In the genomic region with DNA sequence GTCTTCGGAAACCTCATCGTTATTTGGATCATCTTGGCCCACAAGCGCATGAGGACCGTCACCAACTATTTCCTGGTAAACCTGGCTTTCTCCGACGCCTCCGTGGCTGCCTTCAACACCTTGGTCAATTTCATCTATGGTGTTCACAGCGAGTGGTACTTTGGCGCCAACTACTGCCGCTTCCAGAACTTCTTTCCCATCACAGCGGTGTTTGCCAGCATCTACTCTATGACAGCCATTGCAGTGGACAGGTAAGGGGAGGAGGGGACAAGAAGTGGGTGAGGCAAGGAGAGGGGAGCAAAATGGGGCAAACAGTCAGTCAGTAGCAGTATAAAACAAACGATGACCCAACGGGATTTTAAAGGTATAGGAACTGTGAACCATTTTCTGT, we compare ENCODE assay signal across 8 mouse cellular contexts. TPM values are rescaled to one million over a fixed set of nuclear protein-coding genes. Genes with fewer than 3 reads are reported as not detected.
A peak's percentile ranks its signal among the peaks of the same experiment; 100 is the strongest.
DNase-seq lines count a peak whose midpoint lies in the region; ATAC-seq and TF ChIP-seq lines count a peak whose summit lies in the region.

No protein-coding gene starts in this region.

- no peaks in the 10 kb centered on the region for H3K27me3 ChIP-seq in neural tube, embryonic 11.5 days (ENCODE audit: control insufficient read depth, insufficient read depth, low read length)
- peaks cover 6% of the 10 kb centered on the region; the same call in 1 of the 2 replicates for H3K27me3 ChIP-seq in limb, embryonic 14.5 days (ENCODE audit: control insufficient read depth, insufficient read depth, low read length)
- no peaks in the 10 kb centered on the region for H3K27me3 ChIP-seq in stomach, embryonic 15.5 days (replicated peaks)

- no peak for TF ChIP-seq POLR2A in limb, embryonic 14.5 days (IDR thresholded peaks at IDR 0.05; ENCODE audit: borderline replicate concordance, extremely low read depth, insufficient read depth, insufficient read length)

- no peak overlapping the region for H3K9ac ChIP-seq in neural tube, embryonic 11.5 days (ENCODE audit: low read length)
- peak overlapping the region; percentile 55 for H3K9ac ChIP-seq in limb, embryonic 14.5 days (ENCODE audit: low read depth, low read length, severe bottlenecking)
- H3K9ac ChIP-seq in stomach, embryonic 15.5 days: no peak overlapping the region

- no peaks in the 10 kb centered on the region for H3K4me1 ChIP-seq in neural tube, embryonic 11.5 days (ENCODE audit: control insufficient read depth, insufficient read depth, low read length)
- no peaks in the 10 kb centered on the region for H3K4me1 ChIP-seq in limb, embryonic 14.5 days (ENCODE audit: control insufficient read depth, insufficient read depth, low read length)
- peaks cover 8% of the 10 kb centered on the region for H3K4me1 ChIP-seq in stomach, embryonic 15.5 days

- no peak overlapping the region for H3K27ac ChIP-seq in neural tube, embryonic 11.5 days (ENCODE audit: low read depth, low read length)
- no peak overlapping the region for H3K27ac ChIP-seq in limb, embryonic 14.5 days (replicated peaks; ENCODE audit: low read depth, low read length)
- H3K27ac ChIP-seq in stomach, embryonic 15.5 days: no peak overlapping the region

- peak overlapping the region; percentile 27 for H3K4me3 ChIP-seq in neural tube, embryonic 11.5 days (ENCODE audit: low read depth, low read length)
- H3K4me3 ChIP-seq in limb, embryonic 14.5 days (replicated peaks; ENCODE audit: low read length): peak overlapping the region; percentile 42
- H3K4me3 ChIP-seq in stomach, embryonic 15.5 days (replicated peaks): peak overlapping the region; percentile 43

- DNase-seq in frontal cortex, postnatal 25 days (ENCODE audit: low spot score in 2 of 2): no peak
- DNase-seq in neural tube, embryonic 11.5 days (ENCODE audit: low spot score): peak; percentile 14
- DNase-seq in neural tube, embryonic 10.5 days (ENCODE audit: extremely low spot score, low spot score): no peak
- no peak for DNase-seq in limb, embryonic 14.5 days (ENCODE audit: low spot score)
- no peak for DNase-seq in cerebellum, postnatal 4 days (ENCODE audit: low spot score in 2 of 2)

- H3K36me3 ChIP-seq in neural tube, embryonic 11.5 days (ENCODE audit: control insufficient read depth, insufficient read depth, low read length): no peaks in the 10 kb centered on the region
- no peaks in the 10 kb centered on the region for H3K36me3 ChIP-seq in limb, embryonic 14.5 days (ENCODE audit: control insufficient read depth, insufficient read depth, low read length)
- H3K36me3 ChIP-seq in stomach, embryonic 15.5 days: no peaks in the 10 kb centered on the region

- H3K4me2 ChIP-seq in neural tube, embryonic 11.5 days (ENCODE audit: low read depth): peak overlapping the region; percentile 92
- H3K4me2 ChIP-seq in limb, embryonic 14.5 days (replicated peaks; ENCODE audit: low read depth, low read length, severe bottlenecking): peak overlapping the region; percentile 80
- peak overlapping the region; percentile 91 for H3K4me2 ChIP-seq in stomach, embryonic 15.5 days

- peak; percentile 73 for ATAC-seq in frontal cortex, adult (ENCODE audit: low TSS enrichment)
- 0 out of 2 replicates have a peak, but pooled peaks have one; percentile 21 for ATAC-seq in neural tube, embryonic 11.5 days (ENCODE audit: insufficient read depth, low FRiP score, low TSS enrichment)
- no peak for ATAC-seq in limb, embryonic 14.5 days (ENCODE audit: low FRiP score, low read depth)
- no peak for ATAC-seq in stomach, embryonic 15.5 days (ENCODE audit: insufficient read depth, low FRiP score, low read depth)
- no peak for ATAC-seq in granulocyte monocyte progenitor cell, adult 5-6 weeks (replicated peaks; ENCODE audit: poor library complexity, severe bottlenecking)

- 13% methylated on average over 13 of the region's 13 CpGs for WGBS in neural tube, embryonic 11.5 days
- 9% methylated on average over 13 of the region's 13 CpGs for WGBS in limb, embryonic 14.5 days
- WGBS in stomach, embryonic 15.5 days: 7% methylated on average over 13 of the region's 13 CpGs

- H3K9me3 ChIP-seq in neural tube, embryonic 11.5 days (ENCODE audit: control insufficient read depth, low read length): no peaks in the 10 kb centered on the region
- H3K9me3 ChIP-seq in limb, embryonic 14.5 days (ENCODE audit: control insufficient read depth, low read length): no peaks in the 10 kb centered on the region
- H3K9me3 ChIP-seq in stomach, embryonic 15.5 days: no peaks in the 10 kb centered on the region

RNA-seq across cellular contexts. Expression of a gene that starts 0.7 kb away (rescaled TPM):
- 0.14 and 0.64 TPM in 2 replicates for polyA plus RNA-seq in neural tube, embryonic 11.5 days (2014; fragmentation: Nextera tagmentation; extraction: Ambion mirVana)
- polyA plus RNA-seq in limb, embryonic 14.5 days (2012; rRNA removed): 0.16 and 0.23 TPM in 2 replicates
- polyA plus RNA-seq in limb, embryonic 14.5 days (2014; fragmentation: Nextera tagmentation; extraction: Ambion mirVana): 0.18 and 0.34 TPM in 2 replicates
- 0.24 and 0.33 TPM in 2 replicates for polyA plus RNA-seq in stomach, embryonic 15.5 days (2015; fragmentation: Nextera tagmentation; extraction: Ambion mirVana)
- total RNA-seq in granulocyte monocyte progenitor cell, adult 5-6 weeks (2014; fragmentation: Nextera tagmentation): not detected in 2 replicates
- total RNA-seq in granulocyte monocyte progenitor cell, adult 5-6 weeks (2017): not detected in 2 replicates

Comparison
In these comparisons a context has a peak if more than half of its experiments do, and no peak if none do; other contexts are left out.
1. ATAC-seq: peak in frontal cortex, adult (single experiment) and neural tube, embryonic 11.5 days (single experiment); none in limb, embryonic 14.5 days (single experiment), stomach, embryonic 15.5 days (single experiment) and granulocyte monocyte progenitor cell, adult 5-6 weeks (single experiment).
2. Peak in every context shown above with its lines, with median percentiles within 50 percentile points of each other: H3K4me2 ChIP-seq and H3K4me3 ChIP-seq.